Mouse (Mus musculus): ENCODE measurements around the gene Arrdc3.
"Not testable (repeated sequence)": the region's sequence is repeated elsewhere in the genome, so short reads cannot be mapped to it uniquely, and the experiment has no call there.

Arrdc3 gene

DNA sequence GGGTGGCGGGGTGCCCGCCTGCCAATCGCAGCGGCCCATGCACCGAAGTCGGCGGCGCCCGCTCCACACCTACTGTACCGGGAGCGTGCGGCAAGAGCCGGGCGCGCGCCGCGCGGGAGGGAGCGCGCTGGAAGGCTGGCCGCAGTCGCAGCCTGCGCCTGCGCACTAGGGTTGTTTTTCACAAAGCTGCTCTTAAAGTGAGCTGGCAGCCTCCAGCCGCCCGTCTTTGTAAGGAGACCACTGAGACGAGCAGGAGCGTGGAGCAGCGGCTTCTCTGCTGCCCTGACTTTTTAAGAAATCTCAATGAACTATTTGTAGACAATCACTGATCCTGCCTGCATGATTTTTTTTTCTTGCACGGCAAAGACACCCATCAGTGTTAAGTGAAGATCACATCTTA lies at the start of gene Arrdc3:
Gene Arrdc3 (plus strand): TSS at position 195 of the 400 bp plus-strand sequence.
- DNase-seq (ENCODE audit: low spot score in 2 of 2), result peak; percentile 95 to 96

DNA sequence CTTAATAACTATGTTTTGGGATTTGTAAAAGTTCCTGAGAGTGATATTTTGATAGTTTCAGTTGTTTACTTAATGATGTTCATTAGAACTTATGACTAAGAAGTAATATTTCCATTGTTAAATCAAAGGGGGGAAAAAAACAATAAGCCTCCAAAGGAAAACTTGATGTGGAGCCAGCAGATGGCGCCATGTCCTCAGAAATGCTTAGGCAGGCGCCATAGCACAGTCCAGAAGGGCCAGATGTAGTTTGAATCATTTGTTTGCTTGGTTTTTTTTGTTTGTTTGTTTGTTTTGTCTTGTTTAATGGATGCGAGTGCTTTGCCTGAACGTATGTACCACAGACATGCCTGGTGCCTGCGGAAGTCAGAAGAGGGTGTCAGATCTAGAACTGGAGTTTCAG lies 21.0 kb upstream of the Arrdc3 start:
- peak in 1 of 2 experiments; percentile 67 for DNase-seq (ENCODE audit: low spot score in 2 of 2)

DNA sequence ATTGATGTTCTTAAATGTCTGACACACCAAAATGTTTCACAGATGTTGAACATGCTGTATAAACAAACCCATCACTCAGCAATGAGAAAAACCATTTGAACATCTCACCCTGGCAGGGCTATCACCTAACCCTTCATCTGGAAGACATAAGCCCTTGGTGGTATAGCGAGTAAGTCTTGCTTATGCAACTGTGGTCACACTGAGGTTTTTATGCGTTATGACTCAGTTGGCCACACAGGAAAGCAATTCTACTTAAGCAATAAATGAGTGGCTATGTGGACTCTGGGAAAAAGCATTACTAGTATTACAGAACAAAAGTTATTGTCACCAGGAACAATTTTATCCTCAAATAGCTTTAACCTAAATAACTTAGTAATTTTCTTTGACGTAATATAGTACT lies 19.0 kb upstream of the Arrdc3 start:
- no peak for DNase-seq (ENCODE audit: low spot score in 2 of 2)

DNA sequence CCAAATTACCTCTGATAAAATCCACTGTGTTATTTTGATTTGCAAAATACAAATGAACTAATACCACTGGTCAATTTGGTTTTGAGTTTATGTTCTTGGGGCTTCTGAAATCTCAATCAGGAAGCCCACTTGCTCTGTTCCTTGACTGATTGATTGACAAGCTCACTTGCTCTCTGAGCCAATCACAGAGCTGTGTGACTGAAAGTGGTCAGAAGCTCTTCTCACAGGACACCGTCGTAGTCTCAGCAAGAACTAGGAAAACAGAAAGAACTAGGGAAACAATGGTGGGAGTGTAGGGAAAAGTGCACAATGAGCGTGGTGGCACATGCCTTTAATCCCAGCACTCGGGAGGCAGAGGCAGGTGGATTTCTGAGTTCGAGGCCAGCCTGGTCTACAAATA lies 8.1 kb upstream of the Arrdc3 start:
- no peak for DNase-seq (ENCODE audit: low spot score in 2 of 2)

DNA sequence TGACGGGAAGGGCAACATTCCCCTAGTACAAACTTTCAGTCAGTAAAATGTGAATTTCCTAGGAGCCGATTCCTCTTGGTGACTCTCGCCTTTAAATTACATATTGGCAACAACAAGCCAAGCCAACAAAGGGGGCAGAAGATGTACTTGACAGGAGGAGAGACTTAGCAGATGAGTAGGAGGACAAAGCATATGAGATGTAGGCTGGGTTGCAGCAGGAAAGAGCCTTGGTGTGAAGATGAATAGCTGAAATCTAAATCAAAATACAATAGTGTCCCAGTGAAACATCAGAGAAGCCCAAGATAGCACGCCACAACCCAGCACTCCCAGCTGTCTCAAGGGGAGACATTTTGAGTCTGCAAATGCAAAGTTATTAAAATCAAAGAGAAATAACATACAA lies 2.4 kb upstream of the Arrdc3 start:
- DNase-seq (ENCODE audit: low spot score in 2 of 2), result no peak

DNA sequence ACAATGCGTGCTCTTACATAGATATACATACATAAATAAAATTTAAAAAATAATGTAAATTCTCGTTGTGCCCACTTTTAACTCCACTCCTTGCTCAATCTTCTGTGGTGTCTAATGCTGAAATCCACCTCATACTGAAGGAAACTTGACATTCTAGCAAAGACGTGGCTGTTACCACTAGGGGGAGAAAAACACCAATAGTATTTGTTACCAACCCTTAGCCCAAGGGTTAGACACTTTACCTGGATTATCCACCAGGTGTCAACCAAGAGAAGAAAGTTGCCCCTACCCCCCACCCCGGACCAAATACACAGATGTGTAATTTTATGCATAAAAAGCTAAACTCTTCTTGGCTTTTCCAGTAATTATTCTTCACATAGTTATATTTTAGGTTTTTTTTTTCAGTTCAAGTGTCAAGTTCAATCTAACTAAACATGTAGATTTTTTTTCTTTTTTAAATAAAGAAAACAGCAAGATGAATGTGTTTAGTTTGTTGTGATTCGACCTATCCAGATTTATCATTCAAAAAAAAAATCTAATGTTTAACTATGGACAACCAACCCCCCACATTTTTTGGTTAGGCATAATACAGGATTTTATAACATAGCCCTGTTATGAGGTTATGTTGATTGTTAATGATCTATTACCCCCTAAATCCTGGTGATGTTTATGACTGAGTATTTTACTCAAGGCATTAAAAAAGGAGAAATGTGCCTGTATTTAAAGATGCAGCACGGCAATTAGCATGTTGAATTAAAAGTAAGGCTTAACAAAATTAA lies 1.3 kb upstream of the Arrdc3 start:
- DNase-seq (ENCODE audit: low spot score in 2 of 2), result no peak

DNA sequence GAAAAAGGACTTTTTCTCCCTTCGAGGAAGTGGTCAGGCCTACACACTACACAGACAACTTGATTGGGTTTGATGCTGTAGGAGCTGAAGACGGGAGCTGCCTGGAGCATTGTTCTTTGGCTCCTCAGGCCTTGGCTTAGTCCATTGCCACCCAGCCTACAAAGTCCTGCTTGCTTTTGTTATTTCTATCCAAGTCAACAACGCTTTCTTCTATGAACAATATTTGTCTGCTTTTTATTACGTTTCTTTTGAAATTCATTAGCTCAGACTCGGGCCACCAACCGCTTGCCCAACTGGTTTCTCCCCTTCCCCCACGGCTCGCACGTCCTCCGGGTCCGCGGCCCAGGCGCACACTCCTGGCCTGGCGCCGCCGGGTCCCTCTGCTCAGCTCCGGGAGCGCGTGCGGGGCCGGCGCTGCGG lies 458 bp upstream of the Arrdc3 start:
- DNase-seq (ENCODE audit: low spot score in 2 of 2), result no peak

DNA sequence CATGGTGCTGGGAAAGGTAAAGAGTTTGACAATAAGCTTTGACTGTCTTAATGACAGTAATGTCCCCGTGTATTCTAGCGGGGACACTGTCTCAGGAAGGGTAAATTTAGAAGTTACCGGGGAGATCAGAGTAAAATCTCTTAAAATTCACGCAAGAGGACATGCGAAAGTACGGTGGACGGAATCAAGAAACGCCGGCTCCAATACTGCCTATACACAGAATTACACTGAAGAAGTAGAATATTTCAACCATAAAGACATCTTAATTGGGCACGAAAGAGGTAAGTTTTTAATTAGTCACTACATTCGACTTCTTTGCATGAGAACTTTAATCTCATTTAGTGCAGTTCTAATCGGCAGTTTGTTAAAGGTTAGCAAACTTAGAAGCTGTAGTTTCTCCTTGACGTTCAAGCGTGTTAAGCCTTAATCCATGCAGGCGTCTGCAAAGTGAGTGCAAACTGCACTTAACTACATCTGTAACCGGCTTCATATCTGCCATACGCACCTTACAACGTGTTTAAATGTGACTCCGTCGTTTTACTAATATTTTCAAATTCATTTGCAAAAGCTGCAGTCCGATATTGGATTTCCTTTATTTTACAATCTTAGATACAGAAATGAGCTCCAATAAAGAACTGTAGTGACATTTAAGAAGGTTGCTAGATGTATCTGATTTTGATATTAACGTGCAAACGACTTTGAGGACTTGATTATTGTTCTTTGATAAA lies 629 bp downstream of the Arrdc3 start:
- no peak for DNase-seq (ENCODE audit: low spot score in 2 of 2)

DNA sequence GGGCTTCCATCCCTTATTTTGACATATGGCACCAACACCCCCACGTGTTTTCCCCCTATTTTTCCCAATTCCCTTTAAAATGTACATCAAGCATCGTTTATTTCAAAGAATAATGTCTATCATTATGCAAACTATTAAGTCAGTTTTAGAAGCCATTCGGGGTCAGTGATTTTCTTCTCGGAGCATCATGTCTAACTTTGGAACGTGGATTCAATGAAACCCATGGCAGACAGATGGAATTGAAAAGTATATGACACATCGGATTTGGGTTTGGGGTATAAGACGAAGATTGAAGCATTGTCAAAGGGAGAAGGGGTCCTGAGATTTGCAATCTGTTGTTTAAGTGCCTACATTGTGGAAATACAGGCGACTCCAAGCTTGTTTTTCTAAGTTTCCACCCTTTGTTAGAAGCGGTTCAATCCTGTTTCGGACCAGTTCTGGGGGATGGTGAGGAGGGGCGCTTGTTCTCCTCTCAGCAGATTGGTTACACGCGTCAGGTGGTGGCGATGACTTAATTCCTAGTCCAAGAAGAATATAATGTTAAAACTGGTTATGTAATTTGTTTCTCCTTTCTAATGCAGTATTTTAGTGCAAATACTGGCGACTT lies 1.3 kb downstream of the Arrdc3 start:
- DNase-seq (ENCODE audit: low spot score in 2 of 2), result peak; percentile 52 to 70

DNA sequence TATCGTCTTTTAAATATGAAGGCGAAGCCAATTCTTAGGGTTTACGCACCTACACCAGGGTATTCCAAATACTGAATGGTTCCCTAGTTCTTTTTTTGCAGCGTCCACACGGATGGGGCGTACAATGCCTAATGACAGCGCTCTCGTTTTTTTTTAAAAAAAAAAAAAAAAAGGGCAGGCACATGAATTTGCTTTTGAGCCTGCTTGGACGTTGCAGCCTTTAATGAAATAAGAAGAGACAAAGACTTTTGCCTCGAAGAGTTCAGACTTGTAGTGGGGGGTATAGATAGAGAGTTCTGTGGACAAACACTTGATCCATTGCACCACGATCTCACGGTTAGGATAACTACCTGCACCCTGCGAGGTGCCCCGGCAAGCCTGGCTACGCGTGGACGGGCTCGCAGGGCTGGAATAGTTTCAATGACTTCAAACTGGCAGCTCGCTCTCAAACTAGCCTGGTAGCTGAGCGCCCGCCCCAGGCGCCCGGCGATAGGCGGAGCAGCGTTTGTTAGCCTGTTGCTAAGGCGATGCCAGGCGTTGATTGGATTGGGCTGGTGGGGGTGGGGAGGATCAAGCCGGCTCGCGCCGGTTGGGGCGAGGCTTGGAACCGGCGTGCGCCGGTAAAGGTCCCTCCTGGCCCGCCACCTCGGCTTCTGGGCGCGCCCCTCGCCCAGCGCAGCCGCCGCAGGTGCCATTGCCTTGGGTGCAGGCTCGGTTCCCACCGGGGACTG lies 2.1 kb downstream of the Arrdc3 start:
- DNase-seq (ENCODE audit: low spot score in 2 of 2), result peak; percentile 87 to 91

DNA sequence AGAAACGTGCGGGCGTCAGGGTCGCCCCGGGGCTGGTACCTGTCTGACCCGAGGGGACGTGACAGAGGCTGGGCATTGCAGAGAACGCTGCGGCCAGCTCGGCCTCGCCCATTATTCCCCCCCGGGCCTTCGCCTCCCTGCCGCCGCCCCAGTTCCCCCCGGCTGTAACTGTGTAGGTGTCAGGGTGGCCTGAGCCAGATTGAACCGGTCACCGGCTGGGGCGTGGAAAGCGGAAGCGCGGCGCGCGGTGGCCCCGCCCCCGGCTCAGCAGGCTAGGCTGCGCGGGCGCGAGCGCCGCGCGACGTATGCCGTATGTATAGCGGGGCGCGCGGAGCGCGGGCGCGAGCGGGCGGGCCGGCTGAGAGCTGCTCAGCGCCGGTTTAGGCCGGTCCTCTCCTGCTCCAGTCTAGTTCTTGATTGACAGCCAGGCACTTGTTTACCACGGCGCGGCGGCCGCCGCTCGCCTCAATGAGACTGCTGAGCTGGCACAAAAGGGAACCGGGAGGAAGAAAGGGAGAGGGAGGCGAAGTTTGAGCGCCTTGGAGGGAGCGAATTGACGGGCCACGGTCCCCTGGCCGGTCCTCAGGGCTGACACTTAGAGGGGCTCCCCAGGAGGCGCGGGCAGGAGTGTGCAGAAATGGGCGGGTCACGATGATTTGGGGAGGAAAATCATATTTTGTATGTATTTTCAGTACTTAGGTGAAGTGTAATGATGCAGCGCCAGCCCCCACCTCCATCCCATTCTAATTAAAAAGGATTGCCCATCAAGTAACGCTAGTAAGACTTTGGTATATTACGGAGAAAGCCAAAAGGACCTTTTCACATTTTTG lies 2.9 kb downstream of the Arrdc3 start:
- peak; percentile 92 for DNase-seq (ENCODE audit: low spot score in 2 of 2)

DNA sequence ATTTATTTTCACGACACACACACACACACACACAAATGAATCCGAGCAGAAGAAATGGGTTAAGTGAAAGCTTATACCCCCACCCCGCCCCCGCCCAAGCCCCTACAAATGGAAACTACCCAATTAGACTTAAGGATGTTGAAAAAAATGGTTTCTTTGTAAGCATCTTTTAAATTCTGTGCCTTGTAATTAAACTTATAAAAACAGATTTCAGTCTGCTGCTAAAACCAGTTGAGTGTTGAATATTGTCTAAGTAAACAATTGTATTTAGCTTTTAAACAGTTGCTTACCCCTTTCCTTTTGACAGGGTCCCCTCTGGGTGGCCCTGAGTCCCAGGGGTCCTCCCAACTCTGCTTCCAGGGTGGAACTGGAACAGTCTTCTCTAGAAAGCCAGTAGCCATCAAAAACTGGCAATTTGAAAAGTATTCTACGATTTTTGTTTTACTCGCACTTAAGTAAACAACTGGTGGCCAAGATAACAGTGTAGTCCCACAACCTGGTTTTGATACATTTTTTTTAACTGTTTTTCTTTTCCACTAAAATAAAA lies 3.6 kb downstream of the Arrdc3 start:
- no peak for DNase-seq (ENCODE audit: low spot score in 2 of 2)

DNA sequence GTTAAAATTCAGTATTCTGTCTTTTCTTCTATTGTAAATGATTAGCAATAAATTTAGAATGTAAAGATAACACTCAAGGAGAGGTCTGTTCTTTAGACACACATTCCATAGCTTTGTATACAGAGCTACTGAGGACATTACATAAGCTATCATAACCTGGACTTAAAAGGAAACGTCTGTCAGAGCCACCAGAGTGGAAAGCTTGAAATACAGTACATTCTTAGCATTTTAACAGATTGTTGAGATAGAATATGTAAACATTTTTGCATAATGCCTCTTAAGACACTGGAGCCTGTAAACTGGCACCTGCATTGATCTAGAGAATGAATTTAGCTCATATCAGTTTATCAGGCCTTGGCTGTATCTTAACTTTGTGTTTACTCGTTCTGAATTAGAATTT lies 4.7 kb downstream of the Arrdc3 start:
- DNase-seq (ENCODE audit: low spot score in 2 of 2), result no peak

DNA sequence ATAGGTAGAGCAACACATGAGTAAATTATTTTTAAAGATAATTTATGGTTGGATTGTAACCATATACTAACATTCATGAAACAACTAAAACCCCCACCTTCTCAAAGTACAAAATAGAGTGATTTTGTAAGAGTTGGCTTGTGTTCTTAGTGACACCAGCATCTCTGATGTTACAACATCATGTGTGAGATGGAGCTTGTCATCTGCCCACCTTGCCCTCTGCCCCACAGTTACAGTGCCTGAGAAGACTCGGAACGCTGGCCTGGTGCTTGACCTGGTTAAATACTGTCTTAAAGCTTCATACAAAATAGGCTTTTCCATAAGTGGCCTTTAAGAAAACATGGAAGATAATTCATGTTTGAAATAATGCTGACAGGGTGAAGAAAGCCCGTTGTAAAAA lies 11.7 kb downstream of the Arrdc3 start:
- DNase-seq (ENCODE audit: low spot score in 2 of 2), result not testable (repeated sequence)

DNA sequence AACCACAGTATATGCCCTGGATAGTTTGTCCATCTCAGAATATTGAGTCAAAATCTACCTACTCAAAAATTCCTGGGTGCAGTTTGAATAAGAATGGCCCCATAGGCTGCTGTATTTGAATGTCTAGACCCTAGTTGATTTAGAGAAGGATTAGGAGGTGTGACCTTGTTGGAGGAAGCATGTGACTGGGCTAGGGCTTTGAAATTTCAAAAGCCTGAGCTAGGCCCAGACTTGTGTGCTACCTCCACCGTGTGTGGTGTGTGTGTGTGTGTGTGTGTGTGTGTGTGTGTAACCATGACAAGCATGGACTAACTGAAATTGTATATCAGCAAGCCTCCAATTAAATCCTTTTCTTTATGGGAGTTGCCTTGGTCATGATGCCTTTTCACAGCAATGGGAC lies 14.2 kb downstream of the Arrdc3 start:
- DNase-seq (ENCODE audit: low spot score in 2 of 2), result no peak

DNA sequence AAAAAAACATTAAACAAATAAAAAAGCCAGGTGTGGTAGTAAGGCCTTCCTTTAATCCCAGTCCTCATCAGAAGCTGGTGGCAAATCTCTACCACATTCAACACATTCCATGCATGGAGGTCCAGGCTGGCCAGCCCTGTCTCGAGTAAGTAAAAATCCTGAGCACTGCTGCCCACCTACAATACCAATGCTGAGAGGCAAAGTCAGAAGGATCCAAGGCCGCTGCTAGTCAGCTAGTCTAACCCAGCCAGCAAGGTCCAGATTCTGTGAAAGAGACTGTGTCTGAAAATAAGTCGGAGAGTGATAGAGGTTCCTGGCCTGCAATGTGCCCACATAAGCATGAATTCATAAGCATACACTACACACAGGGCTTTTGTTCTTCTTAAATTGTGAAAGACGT lies 14.9 kb downstream of the Arrdc3 start:
- no peak for DNase-seq (ENCODE audit: low spot score in 2 of 2)

DNA sequence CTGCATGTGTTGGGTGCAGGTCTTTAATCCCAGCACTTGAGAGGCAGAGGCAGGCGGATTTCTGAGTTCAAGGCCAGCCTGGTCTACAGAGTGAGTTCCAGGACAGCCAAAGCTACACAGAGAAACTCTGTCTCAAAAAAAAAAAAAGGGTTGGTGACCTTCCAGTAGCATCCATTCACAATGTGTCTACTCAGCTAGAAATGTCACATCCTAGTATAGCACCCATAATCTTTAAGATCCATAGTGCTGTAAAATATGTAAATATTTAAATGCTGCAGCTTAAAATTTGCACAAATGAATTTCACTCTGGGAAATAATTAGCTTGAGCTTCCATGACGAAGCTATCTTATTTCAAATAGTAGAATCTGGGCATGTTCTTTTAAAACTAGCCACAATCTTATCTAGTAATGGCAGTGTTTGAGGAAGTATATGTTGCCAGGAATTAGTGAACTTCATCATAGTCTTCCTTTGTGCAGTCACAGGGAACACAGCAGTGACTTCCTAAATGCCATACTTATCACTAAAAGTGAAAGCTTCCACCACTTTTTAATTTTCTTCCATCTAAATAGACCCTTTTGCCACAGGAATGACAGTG lies 16.3 kb downstream of the Arrdc3 start:
- no peak for DNase-seq (ENCODE audit: low spot score in 2 of 2)

DNA sequence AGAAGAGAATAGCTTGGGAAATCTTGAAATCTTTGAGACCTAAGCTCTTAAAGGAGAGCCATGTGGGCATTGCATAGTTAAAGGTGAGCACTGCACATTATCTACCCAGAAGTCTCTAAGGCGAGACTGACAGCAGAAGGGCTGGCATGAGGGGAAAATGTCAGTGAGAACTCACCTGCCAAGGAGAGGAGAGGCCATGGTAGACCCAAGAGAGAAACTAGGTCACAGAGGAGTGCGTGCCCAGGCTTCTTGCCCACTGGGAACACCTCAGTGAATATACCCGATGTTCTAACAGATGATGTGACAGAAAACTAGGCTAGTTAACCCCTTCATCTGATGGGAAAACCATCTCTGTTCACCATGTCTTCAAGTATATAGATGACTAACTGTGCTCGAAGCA lies 18.2 kb downstream of the Arrdc3 start:
- DNase-seq (ENCODE audit: low spot score in 2 of 2), result no peak

DNA sequence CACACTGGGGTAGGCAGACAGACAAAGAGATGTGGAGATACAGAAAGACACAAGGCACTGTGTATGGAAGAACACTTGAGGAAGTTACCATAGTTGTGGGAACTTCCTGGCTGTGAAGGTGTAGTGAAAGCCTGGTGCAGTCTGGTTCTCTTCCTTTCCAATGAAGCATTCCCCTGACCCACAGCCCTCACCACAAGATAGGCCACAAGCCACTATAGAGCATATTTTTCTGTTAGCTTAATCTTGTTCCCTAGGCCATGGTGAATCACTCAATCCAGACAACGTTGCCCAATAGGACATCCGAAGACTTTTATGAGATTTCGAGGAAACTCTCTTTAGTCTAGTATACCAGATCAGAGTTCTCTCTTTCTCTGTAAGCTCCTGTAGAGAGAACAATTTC lies 19.6 kb downstream of the Arrdc3 start:
- DNase-seq (ENCODE audit: low spot score in 2 of 2), result no peak

DNA sequence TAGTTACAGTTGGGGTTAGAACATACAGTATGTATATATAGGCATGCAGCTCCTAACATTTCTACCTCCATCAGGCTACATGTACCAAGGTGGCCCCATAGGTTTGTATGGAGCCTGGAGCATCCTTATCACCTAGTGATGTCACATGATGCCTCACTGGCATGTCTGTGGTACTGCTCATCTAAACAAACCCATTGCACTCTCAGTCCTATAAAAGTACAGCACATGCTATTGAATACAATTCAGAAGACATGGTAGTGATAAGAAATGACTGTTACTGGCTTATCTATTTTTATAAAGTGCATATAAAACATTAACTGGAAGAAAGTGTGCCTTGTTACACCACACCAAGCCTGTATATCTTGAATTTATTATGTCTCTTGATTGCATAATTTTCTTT lies 30.2 kb downstream of the Arrdc3 start:
- DNase-seq (ENCODE audit: low spot score in 2 of 2), result no peak

DNA sequence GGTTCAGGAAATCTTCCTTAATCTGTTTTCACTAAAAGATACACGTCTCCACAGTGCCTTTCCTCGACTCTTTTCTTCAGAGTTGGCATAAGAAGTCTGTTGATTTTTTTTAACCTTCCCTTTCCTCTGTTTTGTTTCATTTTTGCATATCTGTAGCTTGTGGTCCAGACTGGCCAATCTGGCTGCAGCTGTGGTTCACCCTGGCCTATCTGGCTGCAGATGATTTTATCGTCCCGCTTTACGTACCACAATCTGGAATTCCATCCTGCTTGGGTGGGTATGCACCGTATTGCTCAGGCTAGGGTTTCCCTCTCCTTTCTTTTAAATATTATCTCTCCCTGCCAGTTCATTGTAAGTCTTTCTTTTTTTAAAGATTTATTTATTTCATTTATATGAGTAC lies 37.8 kb downstream of the Arrdc3 start:
- no peak for DNase-seq (ENCODE audit: low spot score in 2 of 2)
